In genomic region chr1:191318686-191319085, GRCm38 (mm10) we compare ENCODE assay signal across 11 mouse cellular contexts. TPM values are rescaled to one million over a fixed set of nuclear protein-coding genes. Genes with fewer than 3 reads are reported as not detected.
A peak's percentile ranks its signal among the peaks of the same experiment; 100 is the strongest.
DNase-seq lines count a peak whose midpoint lies in the region; ATAC-seq and TF ChIP-seq lines count a peak whose summit lies in the region.
"Had no signal": no experiment of that assay in that cellular context is flagged by ENCODE, and none has a peak within 500 bp of the region (broad histone marks: within the 10 kb centered on the region; RNA-seq: fewer than 3 reads in every experiment).

No protein-coding gene starts in this region.

- intact Hi-C loops in heart, adult 2 months (cut with DNase I), result loop anchor here (5.0 to 10.0 kb wide), 3 partner anchors 74 to 586 kb away; partner anchors contain the start of genes Lpgat1 and Slc30a1

- H3K27ac ChIP-seq in heart, adult 2 months, result peak overlapping the region; percentile 41; the same call in 1 of the 2 replicates
- H3K27ac ChIP-seq in midbrain, embryonic 11.5 days (ENCODE audit: low read depth, low read length), result no peak overlapping the region
- H3K27ac ChIP-seq in midbrain, embryonic 16.5 days (ENCODE audit: low read length), result no peak overlapping the region
- peak overlapping the region; percentile 41; the same call in 1 of the 2 replicates for H3K27ac ChIP-seq in intestine, postnatal 0 days (ENCODE audit: low read depth, low read length)
- no peak overlapping the region for H3K27ac ChIP-seq in kidney, embryonic 16.5 days (ENCODE audit: low read length)

- no peak overlapping the region for H3K4me3 ChIP-seq in heart, adult 2 months
- no peak overlapping the region for H3K4me3 ChIP-seq in midbrain, embryonic 11.5 days (ENCODE audit: low read depth, low read length)
- H3K4me3 ChIP-seq in midbrain, embryonic 16.5 days (ENCODE audit: low read depth, low read length), result no peak overlapping the region
- H3K4me3 ChIP-seq in intestine, postnatal 0 days (ENCODE audit: low read depth, low read length), result no peak overlapping the region
- H3K4me3 ChIP-seq in kidney, embryonic 16.5 days (ENCODE audit: low read length), result no peak overlapping the region

- H3K9ac ChIP-seq in heart, adult 2 months (ENCODE audit: low read depth, low read length), result no peak overlapping the region
- H3K9ac ChIP-seq in midbrain, embryonic 11.5 days (ENCODE audit: low read length), result no peak overlapping the region
- no peak overlapping the region for H3K9ac ChIP-seq in midbrain, embryonic 16.5 days (ENCODE audit: low read depth, low read length)
- no peak overlapping the region for H3K9ac ChIP-seq in intestine, postnatal 0 days (ENCODE audit: low read depth, low read length)
- H3K9ac ChIP-seq in kidney, embryonic 16.5 days (replicated peaks; ENCODE audit: low read length), result no peak overlapping the region

- H3K4me2 ChIP-seq in midbrain, embryonic 11.5 days, result no peak overlapping the region
- H3K4me2 ChIP-seq in midbrain, embryonic 16.5 days (ENCODE audit: low read length), result no peak overlapping the region
- H3K4me2 ChIP-seq in intestine, postnatal 0 days (replicated peaks; ENCODE audit: low read depth), result no peak overlapping the region
- H3K4me2 ChIP-seq in kidney, embryonic 16.5 days (replicated peaks; ENCODE audit: low read depth, low read length), result no peak overlapping the region

- H3K36me3 ChIP-seq in heart, adult 2 months (ENCODE audit: control insufficient read depth, insufficient read depth, low read length), result no peaks in the 10 kb centered on the region
- H3K36me3 ChIP-seq in midbrain, embryonic 11.5 days (ENCODE audit: control insufficient read depth, insufficient read depth, low read length), result no peaks in the 10 kb centered on the region
- no peaks in the 10 kb centered on the region for H3K36me3 ChIP-seq in midbrain, embryonic 16.5 days (ENCODE audit: control insufficient read depth, insufficient read depth, low read length)
- no peaks in the 10 kb centered on the region for H3K36me3 ChIP-seq in intestine, postnatal 0 days (ENCODE audit: control insufficient read depth, insufficient read depth)
- H3K36me3 ChIP-seq in kidney, embryonic 16.5 days (ENCODE audit: insufficient read depth, low read length), result no peaks in the 10 kb centered on the region
- H3K36me3 ChIP-seq: stomach, embryonic 15.5 days had no signal

- DNase-seq in heart, adult 2 months, result no peak
- no peak for DNase-seq in heart, postnatal 4 days
- DNase-seq in midbrain, embryonic 11.5 days (ENCODE audit: low spot score, missing footprints), result peak; percentile 81
- peak; percentile 82 for DNase-seq in testis, postnatal 14 days (ENCODE audit: low spot score)
- no peak for DNase-seq in cerebellum, adult 18-20 months
- DNase-seq: layer of hippocampus, adult 9-11 months; retina, postnatal 1 day had no signal

- WGBS in heart, adult 2 months, result 24% methylated on average over 5 of the region's 5 CpGs
- WGBS in midbrain, embryonic 11.5 days, result 75% methylated on average over 5 of the region's 5 CpGs
- 71% methylated on average over 4 of the region's 5 CpGs for WGBS in midbrain, embryonic 16.5 days
- 28% methylated on average over 5 of the region's 5 CpGs for WGBS in intestine, postnatal 0 days
- WGBS in kidney, embryonic 16.5 days, result 68% methylated on average over 5 of the region's 5 CpGs

- no peak for ATAC-seq in midbrain, embryonic 11.5 days (ENCODE audit: low FRiP score)
- ATAC-seq in midbrain, embryonic 16.5 days, result no peak
- ATAC-seq in intestine, postnatal 0 days, result peak; percentile 25
- ATAC-seq in kidney, embryonic 16.5 days (ENCODE audit: low FRiP score, low TSS enrichment), result no peak

- no peak for TF ChIP-seq EP300 in heart, adult 2 months (IDR thresholded peaks at IDR 0.05; ENCODE audit: insufficient read depth, low read depth, low read length)

- peaks cover 1% of the 10 kb centered on the region for H3K4me1 ChIP-seq in heart, adult 2 months (ENCODE audit: control insufficient read depth, insufficient read depth, low read length)
- peaks cover 5% of the 10 kb centered on the region; the same call in 1 of the 2 replicates for H3K4me1 ChIP-seq in midbrain, embryonic 11.5 days (ENCODE audit: control insufficient read depth, insufficient read depth, low read length)
- H3K4me1 ChIP-seq in midbrain, embryonic 16.5 days (ENCODE audit: control insufficient read depth, insufficient read depth, low read length), result peaks cover 5% of the 10 kb centered on the region; the same call in 1 of the 2 replicates
- H3K4me1 ChIP-seq in intestine, postnatal 0 days (replicated peaks; ENCODE audit: control insufficient read depth, insufficient read depth, low read length), result no peaks in the 10 kb centered on the region
- peaks cover 6% of the 10 kb centered on the region; the same call in 1 of the 2 replicates for H3K4me1 ChIP-seq in kidney, embryonic 16.5 days (ENCODE audit: insufficient read depth, low read length)
- H3K4me1 ChIP-seq: stomach, embryonic 15.5 days had no signal

- TF ChIP-seq POLR2A in heart, adult 2 months (IDR thresholded peaks at IDR 0.05; ENCODE audit: insufficient read depth, low read depth, low read length), result no peak

- no peaks in the 10 kb centered on the region for H3K9me3 ChIP-seq in midbrain, embryonic 11.5 days (ENCODE audit: control insufficient read depth, low read length)
- no peaks in the 10 kb centered on the region for H3K9me3 ChIP-seq in midbrain, embryonic 16.5 days (replicated peaks; ENCODE audit: control insufficient read depth, low read length, poor library complexity, severe bottlenecking)
- no peaks in the 10 kb centered on the region for H3K9me3 ChIP-seq in intestine, postnatal 0 days (ENCODE audit: control insufficient read depth)
- no peaks in the 10 kb centered on the region for H3K9me3 ChIP-seq in kidney, embryonic 16.5 days (ENCODE audit: low read length)
- H3K9me3 ChIP-seq: stomach, embryonic 15.5 days had no signal

- no peaks in the 10 kb centered on the region for H3K27me3 ChIP-seq in heart, adult 2 months (ENCODE audit: control insufficient read depth, insufficient read depth, low read length)
- H3K27me3 ChIP-seq in midbrain, embryonic 11.5 days (ENCODE audit: control insufficient read depth, insufficient read depth, low read length), result no peaks in the 10 kb centered on the region
- H3K27me3 ChIP-seq in midbrain, embryonic 16.5 days (ENCODE audit: control insufficient read depth, insufficient read depth, low read depth, low read length), result no peaks in the 10 kb centered on the region
- no peaks in the 10 kb centered on the region for H3K27me3 ChIP-seq in intestine, postnatal 0 days (replicated peaks; ENCODE audit: control insufficient read depth, insufficient read depth, low read length)
- H3K27me3 ChIP-seq in kidney, embryonic 16.5 days (ENCODE audit: insufficient read depth, low read length), result no peaks in the 10 kb centered on the region
- H3K27me3 ChIP-seq: stomach, embryonic 15.5 days had no signal

- TF ChIP-seq CTCF in heart, adult 2 months (IDR thresholded peaks at IDR 0.05), result no peak
- TF ChIP-seq CTCF in intestine, postnatal 0 days (IDR thresholded peaks at IDR 0.05; ENCODE audit: low read depth), result no peak

- H3K79me2 ChIP-seq in heart, adult 2 months (replicated peaks; ENCODE audit: control insufficient read depth, insufficient read depth, low read length), result no peaks in the 10 kb centered on the region; the same call in none of the 2 replicates

RNA-seq across cellular contexts. Expression of gene Nenf, which starts 0.7 kb away (rescaled TPM):
- 100 to 1,000 TPM in 1 of 2 experiments, 10 to 100 TPM in 1; 95.9 to 107 TPM for total RNA-seq in heart, adult 2 months (2021)
- polyA plus RNA-seq in heart, adult 2 months (2012; rRNA removed), result 139 and 182 TPM in 2 replicates
- total RNA-seq in heart, postnatal 4 days (2021), result 100 to 1,000 TPM in 1 of 2 experiments, 10 to 100 TPM in 1; 97.3 to 103 TPM
- 70.5 and 77.9 TPM in 2 replicates for polyA plus RNA-seq in midbrain, embryonic 11.5 days (2014; fragmentation: Nextera tagmentation; extraction: Ambion mirVana)
- 121 and 139 TPM in 2 replicates for polyA plus RNA-seq in midbrain, embryonic 16.5 days (2015; fragmentation: Nextera tagmentation; extraction: Ambion mirVana)
- polyA plus RNA-seq in intestine, postnatal 0 days (2015; fragmentation: Nextera tagmentation; extraction: Ambion mirVana), result 171 and 174 TPM in 2 replicates
- polyA plus RNA-seq in kidney, embryonic 16.5 days (2015; fragmentation: Nextera tagmentation; extraction: Ambion mirVana), result 86.7 and 92.6 TPM in 2 replicates

RNA-seq across cellular contexts. Expression of gene Tmem206, which starts 7.0 kb away (rescaled TPM):
- total RNA-seq in heart, adult 2 months (2021), result 1 to 10 TPM; 3.3 to 3.6 TPM
- polyA plus RNA-seq in heart, adult 2 months (2012; rRNA removed), result 3.9 and 6.0 TPM in 2 replicates
- total RNA-seq in heart, postnatal 4 days (2021), result 1 to 10 TPM; 5.6 to 6.6 TPM
- polyA plus RNA-seq in midbrain, embryonic 11.5 days (2014; fragmentation: Nextera tagmentation; extraction: Ambion mirVana), result 38.5 and 39.1 TPM in 2 replicates
- polyA plus RNA-seq in midbrain, embryonic 16.5 days (2015; fragmentation: Nextera tagmentation; extraction: Ambion mirVana), result 41.0 and 43.0 TPM in 2 replicates
- polyA plus RNA-seq in intestine, postnatal 0 days (2015; fragmentation: Nextera tagmentation; extraction: Ambion mirVana), result 14.6 and 15.4 TPM in 2 replicates
- 26.4 TPM in 2 replicates for polyA plus RNA-seq in kidney, embryonic 16.5 days (2015; fragmentation: Nextera tagmentation; extraction: Ambion mirVana)

Comparison
In these comparisons a context has a peak if more than half of its experiments do, and no peak if none do; other contexts are left out.
1. DNase-seq: peak in midbrain, embryonic 11.5 days (single experiment) and testis, postnatal 14 days (single experiment); none in heart, adult 2 months (0 of 2), heart, postnatal 4 days (single experiment) and cerebellum, adult 18-20 months (0 of 2).
2. H3K27ac ChIP-seq: peak in heart, adult 2 months (single experiment) and intestine, postnatal 0 days (single experiment); none in midbrain, embryonic 11.5 days (single experiment), midbrain, embryonic 16.5 days (single experiment) and kidney, embryonic 16.5 days (single experiment).